Mouse (Mus musculus): ENCODE measurements around the gene Plet1. TPM values are rescaled to one million over a fixed set of nuclear protein-coding genes. Genes with fewer than 3 reads are reported as not detected.

The Plet1 gene
- under 1 TPM in 1 of 2 experiments, not detected in 1; 0.29 TPM for total RNA-seq (2021)
- long read RNA-seq, experiment 1: 0 reads
- long read RNA-seq, experiment 2: 0 reads

DNA sequence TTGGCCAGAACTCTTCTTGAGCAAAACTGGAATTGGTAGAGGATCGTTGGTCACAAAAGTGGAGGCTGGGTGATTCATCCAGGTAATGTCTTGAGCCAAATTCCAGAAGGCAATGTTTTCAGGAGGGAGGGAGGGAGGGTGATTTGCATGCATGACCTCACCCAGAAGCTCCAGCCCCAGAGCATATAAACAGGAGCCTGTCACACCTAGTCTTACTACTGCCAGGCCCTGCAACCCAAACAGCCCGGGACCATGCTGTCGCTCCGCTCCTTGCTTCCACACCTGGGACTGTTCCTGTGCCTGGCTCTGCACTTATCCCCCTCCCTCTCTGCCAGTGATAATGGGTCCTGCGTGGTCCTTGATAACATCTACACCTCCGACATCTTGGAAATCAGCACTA is at the start of gene Plet1:
Plet1 (plus strand) TSS at position 215 of the 400 bp plus-strand sequence.
- DNase-seq (ENCODE audit: low spot score in 2 of 2): no peak

- no peak for DNase-seq (ENCODE audit: low spot score in 2 of 2)
These were observed 45.3 kb upstream of the Plet1 start for GRCm38 (mm10) chr9:50449048-50449447.

DNA sequence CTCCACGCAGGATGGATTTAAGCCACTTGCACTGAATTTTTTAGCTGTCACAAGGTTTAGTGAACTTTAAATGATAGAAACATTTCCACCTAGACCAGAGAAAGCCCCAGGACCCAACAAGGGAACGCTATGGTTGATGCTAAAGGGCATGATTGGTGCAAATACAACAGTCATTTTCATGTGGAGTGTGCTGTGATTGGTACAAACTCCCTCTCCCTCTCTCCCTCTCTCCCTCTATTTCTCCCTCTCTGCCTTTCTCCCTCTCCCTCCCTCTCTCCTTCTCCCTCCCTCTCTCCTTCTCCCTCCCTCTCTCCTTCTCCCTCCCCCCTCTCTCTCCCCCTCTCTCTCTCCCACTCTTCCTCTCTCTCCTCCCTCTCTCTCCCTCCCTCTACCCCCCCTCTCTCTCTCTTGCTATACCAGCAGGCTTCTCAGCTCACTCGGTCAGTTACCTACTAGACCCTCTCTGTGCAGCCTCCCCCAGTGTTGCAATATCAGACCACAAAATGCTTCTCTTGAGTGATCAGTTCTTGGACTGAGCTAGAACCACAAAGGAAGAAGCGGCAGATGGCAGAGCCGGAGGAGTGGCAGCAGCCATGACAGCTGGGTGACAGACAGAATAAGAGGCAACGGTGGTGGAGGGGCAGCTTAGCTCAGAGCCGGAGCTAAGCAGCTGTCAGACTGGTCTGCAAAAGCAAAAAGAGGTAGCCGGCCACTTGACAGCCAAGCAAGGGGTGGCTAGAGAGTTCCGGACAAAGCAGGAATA is 42.7 kb upstream of the Plet1 start:
- no peak for DNase-seq (ENCODE audit: low spot score in 2 of 2)

DNA sequence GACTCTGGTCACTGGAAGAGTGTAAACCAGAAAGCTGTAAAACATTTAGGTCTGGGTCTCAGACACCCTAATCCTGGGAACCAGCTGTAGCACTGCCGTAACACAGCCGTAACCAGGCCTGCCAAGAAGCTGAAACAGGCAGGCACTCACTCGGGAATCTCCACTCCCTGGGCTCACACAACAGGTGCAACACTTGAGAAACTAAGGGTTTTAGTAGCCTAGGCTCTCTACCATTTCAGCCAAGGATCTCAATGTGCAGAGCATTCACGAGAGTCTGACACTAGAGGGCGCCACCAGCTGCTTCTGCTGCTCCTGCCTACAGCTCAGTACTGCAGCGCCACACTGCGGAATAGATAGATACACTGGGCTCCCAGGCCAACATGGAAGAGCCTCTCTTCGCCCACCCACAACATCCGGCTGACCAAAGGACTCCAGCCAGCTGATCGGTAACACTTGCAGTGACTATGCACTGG is 42.0 kb upstream of the Plet1 start:
- peak; percentile 73 to 78 for DNase-seq (ENCODE audit: low spot score in 2 of 2)

DNA sequence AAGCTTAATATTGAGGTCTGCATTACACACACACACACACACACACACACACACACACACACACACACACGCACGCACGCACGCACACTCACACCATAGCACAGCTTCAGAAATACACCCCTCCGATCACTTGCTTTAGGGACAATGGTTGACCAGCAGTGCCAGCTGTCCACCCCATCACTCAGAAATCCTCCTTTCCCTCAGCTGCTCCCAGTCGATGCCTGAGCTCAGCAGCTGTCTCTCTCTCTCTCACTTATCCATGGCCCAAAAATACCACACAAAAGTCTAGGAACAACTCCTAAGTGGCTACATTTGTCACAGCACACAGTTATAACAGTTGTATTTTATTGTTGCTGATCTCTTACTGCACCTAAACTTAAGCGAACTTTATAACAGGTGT is 36.7 kb upstream of the Plet1 start:
- no peak for DNase-seq (ENCODE audit: low spot score in 2 of 2)

DNA sequence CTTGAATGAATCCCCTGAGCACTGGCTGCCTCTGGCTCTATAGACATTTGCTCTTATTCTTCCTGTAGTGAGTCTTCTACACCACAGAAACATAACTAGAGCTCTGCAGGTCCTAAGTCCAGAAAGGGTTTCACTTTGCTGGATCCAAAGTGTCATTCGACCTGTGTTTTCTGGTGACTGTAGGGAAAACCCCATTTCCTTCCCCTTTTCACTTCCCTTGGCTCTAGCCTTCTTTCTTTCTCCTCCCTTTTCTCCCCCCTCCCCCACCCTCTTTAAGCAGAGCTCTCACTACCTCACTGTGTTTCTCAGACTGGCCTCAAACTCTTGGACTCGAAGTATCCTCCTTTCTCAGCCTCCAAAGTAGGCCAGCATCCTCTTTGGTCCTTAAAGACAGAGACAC is 34.8 kb upstream of the Plet1 start:
- no peak for DNase-seq (ENCODE audit: low spot score in 2 of 2)

DNA sequence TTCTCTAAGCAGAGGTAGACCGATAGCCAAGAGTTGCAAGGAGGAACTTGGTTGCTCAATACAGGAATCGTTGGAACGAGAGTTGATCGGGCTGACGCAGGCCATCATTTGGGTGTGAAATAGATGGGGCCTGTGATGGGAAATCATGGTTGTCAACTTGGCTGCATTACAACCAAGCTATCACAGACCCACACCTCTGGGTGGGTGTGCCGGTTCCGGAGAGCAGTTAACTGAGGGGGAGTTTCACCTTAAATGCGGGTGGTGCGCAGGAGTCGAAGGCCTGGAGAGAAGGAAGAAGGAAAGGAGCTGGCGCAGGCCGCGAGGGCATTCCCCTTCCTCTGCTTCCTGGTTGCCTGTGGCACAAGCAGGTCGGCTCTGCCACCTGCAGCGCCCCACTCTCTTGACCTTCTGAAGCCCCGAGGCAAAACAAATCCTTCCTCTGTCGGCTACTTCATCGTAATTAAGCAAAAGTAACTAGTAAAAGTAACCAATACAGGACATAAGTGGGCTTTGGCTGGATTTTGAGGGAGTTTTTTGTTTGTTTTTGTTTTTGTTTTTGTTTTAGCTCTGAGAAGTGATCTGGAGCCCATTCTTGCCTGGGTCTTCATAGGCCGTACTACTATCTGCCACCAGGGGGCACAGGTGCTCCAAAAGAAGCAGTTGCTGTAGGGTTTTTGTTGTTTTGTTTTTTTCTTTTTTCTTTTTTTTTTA is 31.7 kb upstream of the Plet1 start:
- peak; percentile 72 to 77 for DNase-seq (ENCODE audit: low spot score in 2 of 2)

GRCm38 (mm10) chr9:50463205-50463508 is 31.2 kb upstream of the Plet1 start:
- no peak for DNase-seq (ENCODE audit: low spot score in 2 of 2)

DNA sequence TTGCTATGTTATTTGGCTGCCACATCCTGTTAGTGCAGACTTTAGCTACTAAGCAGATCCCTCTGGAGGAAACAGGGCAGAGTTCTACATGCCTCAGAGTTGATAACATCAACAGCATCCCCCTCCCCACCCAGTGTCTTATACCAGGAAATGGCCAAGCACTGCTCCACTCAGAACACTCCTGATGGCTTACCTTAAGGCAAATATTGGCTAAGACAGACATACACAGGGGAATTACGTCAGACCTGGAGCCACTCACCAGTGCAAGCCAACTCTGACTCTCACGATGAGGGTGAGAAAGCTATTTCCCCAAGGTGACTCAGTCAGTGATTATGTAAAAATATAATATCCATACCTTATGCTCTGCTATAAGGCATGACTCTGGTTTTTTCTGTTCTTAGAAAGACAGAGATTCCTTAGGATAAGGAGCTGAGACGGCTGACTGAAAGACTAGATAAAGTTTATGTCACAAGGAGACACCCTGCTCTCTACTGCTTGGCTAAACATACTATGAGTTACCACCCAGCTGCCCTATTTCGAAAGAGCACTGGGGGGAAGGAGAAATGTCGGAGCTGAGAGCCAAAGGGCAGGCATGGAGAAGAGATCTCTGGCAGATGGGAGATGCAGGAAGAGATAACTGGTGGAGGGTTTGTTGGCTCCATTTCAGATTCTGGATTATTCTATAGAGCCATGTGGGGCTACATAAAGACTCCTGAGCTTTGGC is 23.8 kb upstream of the Plet1 start:
- DNase-seq (ENCODE audit: low spot score in 2 of 2): no peak

GRCm38 (mm10) chr9:50471181-50471901 is 23.0 kb upstream of the Plet1 start:
- no peak for DNase-seq (ENCODE audit: low spot score in 2 of 2)

GRCm38 (mm10) chr9:50475318-50475717 is 19.0 kb upstream of the Plet1 start:
- no peak for DNase-seq (ENCODE audit: low spot score in 2 of 2)

DNA sequence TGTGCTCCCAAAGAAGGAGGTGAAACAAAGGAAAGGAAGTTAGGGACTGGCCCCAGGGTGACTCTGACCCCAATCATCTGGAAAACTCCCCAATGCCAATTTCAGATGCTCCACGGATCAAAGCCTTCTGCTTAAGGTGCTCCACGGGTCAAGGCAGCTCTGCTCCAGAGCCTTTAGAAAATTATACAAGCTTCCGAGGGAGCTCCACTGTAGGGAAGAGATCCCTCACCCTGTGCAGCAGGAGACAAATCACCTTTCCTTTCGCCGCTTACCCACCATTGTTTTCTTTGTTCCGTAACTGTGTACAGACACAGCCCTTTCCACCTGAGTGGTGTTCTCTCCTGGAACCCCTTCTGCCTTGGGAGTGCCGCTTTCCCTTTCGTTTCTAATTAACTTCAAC is 18.6 kb upstream of the Plet1 start:
- DNase-seq (ENCODE audit: low spot score in 2 of 2): no peak

DNA sequence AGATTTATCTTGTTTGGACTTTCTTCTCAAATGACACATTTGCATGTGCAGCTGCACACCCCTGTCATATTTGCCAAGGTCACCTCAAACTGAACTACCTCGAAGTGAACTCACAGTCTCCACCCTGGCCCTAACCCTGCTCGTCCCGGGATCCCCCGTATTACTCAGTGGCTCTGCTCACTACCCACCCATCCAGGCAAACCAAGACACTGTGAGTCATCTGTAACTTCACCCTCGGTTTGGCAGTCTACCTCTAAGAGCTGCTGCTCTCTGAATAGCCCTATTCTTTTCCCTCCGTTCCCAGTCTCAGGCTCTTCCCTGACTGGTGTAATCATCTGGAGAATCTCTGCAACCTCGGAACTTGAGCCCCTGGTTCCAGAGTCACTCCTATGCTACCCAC is 17.7 kb upstream of the Plet1 start:
- DNase-seq (ENCODE audit: low spot score in 2 of 2): no peak

- DNase-seq (ENCODE audit: low spot score in 2 of 2): no peak
These were observed 17.1 kb upstream of the Plet1 start for GRCm38 (mm10) chr9:50477270-50477669.

DNA sequence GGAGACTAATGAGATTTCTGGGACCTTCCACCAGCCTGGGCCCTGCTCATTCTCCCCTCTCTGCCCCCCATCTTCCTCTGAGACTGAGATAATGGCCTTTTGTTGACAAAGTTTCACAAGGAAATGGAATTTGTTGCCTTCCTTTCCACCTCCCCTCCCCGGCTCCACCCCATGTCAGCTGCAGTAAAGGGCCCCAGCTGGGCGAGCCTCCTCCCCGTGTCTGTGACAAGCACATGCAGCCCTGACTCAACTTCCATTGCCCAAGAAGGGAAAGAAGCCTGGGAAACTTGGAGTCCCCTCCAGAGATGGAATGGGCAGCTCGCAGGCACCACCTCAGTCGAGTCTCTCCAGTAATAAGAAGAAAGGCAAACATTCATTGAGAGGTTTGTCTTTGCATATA is 15.5 kb upstream of the Plet1 start:
- no peak for DNase-seq (ENCODE audit: low spot score in 2 of 2)

DNA sequence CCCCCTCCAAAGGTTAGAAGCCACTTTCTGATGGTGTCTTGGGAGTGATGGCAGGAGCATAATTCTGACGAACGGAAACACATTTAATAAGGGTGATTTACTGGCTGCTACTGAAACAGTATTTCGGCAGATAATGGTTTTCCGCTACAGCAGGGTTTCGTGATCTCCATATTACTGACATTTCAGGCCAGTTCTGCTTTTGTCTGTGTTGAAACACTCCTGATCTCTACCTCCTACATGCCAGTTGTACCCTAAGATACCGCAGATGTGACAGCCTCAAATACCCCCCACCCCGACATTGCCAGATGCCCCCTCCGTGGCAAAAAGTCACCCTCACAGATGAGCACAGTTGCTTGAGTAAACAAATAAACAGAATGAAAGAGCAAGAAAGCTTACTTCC is 14.8 kb upstream of the Plet1 start:
- DNase-seq (ENCODE audit: low spot score in 2 of 2): no peak

DNA sequence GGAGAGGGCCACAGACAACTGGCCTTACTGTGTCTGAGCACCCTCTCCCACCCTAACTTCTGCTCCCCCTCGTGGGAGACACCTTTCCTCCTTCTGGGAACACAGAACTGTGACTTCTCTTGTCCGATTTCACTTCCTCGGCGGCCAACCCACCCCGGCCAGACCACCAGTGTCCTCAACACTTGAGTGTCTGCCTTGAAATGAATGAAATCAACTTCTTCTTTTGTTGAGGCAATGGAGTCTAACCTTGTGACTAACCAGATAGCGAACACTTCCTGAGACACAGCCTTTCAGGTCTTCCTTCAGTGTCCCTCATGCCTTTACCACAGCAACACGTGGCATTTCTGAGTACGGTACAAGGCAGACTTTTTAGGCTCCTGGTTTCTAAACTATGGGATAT is 11.6 kb upstream of the Plet1 start:
- DNase-seq (ENCODE audit: low spot score in 2 of 2): no peak

DNA sequence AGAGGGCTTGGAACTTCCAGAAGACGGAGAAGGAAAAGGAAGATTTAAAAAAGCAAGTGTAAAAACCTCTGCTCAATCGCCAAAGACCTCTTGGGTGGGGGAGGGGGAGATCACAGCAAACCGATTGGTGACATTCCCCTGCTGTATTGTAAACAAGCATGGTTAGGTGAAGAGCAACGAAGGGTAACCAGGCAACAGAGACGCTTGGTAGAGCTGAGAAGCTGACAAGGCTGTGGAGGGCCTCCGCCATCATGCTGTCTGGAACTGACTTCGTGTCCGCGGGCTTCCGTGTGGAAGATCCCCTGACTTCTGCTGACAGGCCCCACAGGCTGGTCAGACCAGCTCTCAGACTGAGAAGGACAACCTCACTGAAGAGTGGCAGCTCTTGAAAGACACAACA is 8.8 kb upstream of the Plet1 start:
- DNase-seq (ENCODE audit: low spot score in 2 of 2): no peak

DNA sequence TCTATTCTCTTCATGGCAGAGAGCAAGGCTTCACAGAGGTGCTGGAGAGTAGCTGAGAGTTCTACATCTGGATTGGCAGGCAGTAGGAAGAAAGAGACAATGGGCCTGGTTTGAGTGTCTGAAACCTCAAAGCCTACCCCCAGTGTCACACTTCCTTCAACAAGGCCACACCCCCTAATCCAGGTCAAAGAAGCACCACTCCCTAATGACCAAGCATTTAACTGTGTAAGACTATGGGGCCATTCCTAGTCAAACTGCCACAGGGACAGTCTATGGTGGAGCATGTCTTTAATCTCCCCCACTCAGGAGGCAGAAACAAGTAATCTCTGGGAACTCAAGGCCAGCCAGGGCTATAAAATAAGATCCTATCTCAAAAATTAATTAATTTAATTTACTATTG is 3.5 kb upstream of the Plet1 start:
- no peak for DNase-seq (ENCODE audit: low spot score in 2 of 2)

DNA sequence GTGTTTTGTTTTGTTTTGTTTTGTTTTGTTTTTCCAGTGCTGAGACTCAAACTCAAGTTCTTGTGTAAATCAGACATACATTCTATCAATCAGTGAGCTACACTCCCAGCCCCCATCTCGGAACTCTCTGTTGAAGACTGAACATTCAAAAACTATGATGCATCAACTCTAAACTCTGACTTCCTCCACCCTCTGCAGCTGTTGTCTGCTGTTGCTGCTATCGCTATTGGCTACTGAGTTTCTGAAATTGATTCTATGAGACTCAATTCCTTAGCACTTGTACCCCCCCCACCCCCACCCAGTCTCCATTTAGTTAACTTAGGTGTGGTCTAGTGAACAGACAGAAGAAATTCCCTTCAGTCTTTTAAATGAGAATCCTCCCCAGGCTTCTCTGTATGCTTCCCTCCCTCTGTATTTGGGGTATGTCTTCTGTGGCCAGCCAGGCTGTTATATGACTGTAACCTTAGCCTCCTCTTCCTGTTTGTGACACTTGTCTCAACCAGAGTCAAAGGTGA is 2.7 kb upstream of the Plet1 start:
- DNase-seq (ENCODE audit: low spot score in 2 of 2): no peak

DNA sequence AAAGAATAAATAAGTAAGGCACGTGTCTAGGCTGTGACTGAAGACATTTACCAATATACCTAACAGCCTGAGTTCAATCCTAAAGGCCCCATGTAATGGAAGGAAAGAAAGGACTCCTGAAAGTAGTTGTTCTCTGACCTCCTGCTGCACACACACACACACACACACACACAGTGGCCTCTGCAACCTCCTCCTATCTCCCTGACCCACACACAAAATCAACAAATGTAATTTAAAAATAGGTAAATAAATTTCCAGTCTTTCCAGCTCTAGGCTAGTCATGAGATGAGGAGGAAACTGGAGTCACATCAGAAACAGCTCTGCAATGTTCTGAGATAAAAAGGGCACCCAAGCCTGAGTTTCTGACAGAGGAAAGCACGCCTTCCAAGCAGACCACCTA is 548 bp upstream of the Plet1 start:
- DNase-seq (ENCODE audit: low spot score in 2 of 2): no peak
